Mouse (Mus musculus): ENCODE measurements around the gene Jazf1.

GRCm38 (mm10) chr6:53069976-53070575, 1.6 kb upstream of the Jazf1 start:
- TF ChIP-seq POLR2A (IDR thresholded peaks at IDR 0.05; ENCODE audit: extremely low read depth, insufficient read depth, low read length), result no peak
- no peak for TF ChIP-seq CTCF (IDR thresholded peaks at IDR 0.05; ENCODE audit: low read depth, low read length)
